Comparison of ENCODE assay signal across 8 mouse cellular contexts in genomic region chr1:34236254-34236723, GRCm38 (mm10).
DNase-seq lines count a peak whose midpoint lies in the region; ATAC-seq and TF ChIP-seq lines count a peak whose summit lies in the region.

No protein-coding gene starts in this region.

- peaks cover 12% of the 10 kb centered on the region; the same call in 1 of the 2 replicates for H3K36me3 ChIP-seq in ES-Bruce4 (ENCODE audit: control insufficient read depth, insufficient read depth, low read length, poor library complexity, severe bottlenecking)
- no peaks in the 10 kb centered on the region for H3K36me3 ChIP-seq in embryonic facial prominence, embryonic 13.5 days
- H3K36me3 ChIP-seq in heart, embryonic 12.5 days, result peaks cover 7% of the 10 kb centered on the region

- H3K27me3 ChIP-seq in ES-Bruce4 (ENCODE audit: control insufficient read depth, insufficient read depth, low read length, poor library complexity, severe bottlenecking), result no peaks in the 10 kb centered on the region
- H3K27me3 ChIP-seq in embryonic facial prominence, embryonic 13.5 days, result peaks cover 6% of the 10 kb centered on the region
- H3K27me3 ChIP-seq in heart, embryonic 12.5 days (replicated peaks), result no peaks in the 10 kb centered on the region

- DNase-seq in adrenal gland, postnatal 36 days, result peak; percentile 90 to 91
- DNase-seq in kidney, adult 9 months, result peak; percentile 53
- peak; percentile 85 for DNase-seq in lung, postnatal 10 days
- DNase-seq in ovary, postnatal 36 days (ENCODE audit: low spot score), result peak; percentile 76
- DNase-seq in urinary bladder, postnatal 4 days (ENCODE audit: low spot score in 2 of 2), result peak; percentile 64 to 80

- ATAC-seq in embryonic facial prominence, embryonic 13.5 days (ENCODE audit: insufficient number of reproducible peaks, insufficient read depth, low FRiP score, low TSS enrichment, low read depth), result peak; percentile 48; the same call in 1 of the 2 replicates
- ATAC-seq in heart, embryonic 12.5 days (ENCODE audit: insufficient number of reproducible peaks, low FRiP score), result peak; percentile 86

- H3K27ac ChIP-seq in ES-Bruce4 (ENCODE audit: insufficient read depth, low read length), result no peak overlapping the region
- H3K27ac ChIP-seq in embryonic facial prominence, embryonic 13.5 days, result no peak overlapping the region
- no peak overlapping the region; the same call in 1 of the 2 replicates for H3K27ac ChIP-seq in heart, embryonic 12.5 days (ENCODE audit: poor library complexity, severe bottlenecking)

- H3K9me3 ChIP-seq in ES-Bruce4 (replicated peaks; ENCODE audit: control insufficient read depth, insufficient read depth, low read length, poor library complexity, severe bottlenecking), result no peaks in the 10 kb centered on the region
- no peaks in the 10 kb centered on the region for H3K9me3 ChIP-seq in embryonic facial prominence, embryonic 13.5 days
- no peaks in the 10 kb centered on the region for H3K9me3 ChIP-seq in heart, embryonic 12.5 days (replicated peaks)

- no peaks in the 10 kb centered on the region for H3K4me1 ChIP-seq in ES-Bruce4 (ENCODE audit: control insufficient read depth, insufficient read depth, low read length)
- H3K4me1 ChIP-seq in embryonic facial prominence, embryonic 13.5 days, result peaks cover 17% of the 10 kb centered on the region
- H3K4me1 ChIP-seq in heart, embryonic 12.5 days (replicated peaks), result peaks cover 28% of the 10 kb centered on the region

- TF ChIP-seq EP300 in ES-Bruce4 (IDR thresholded peaks at IDR 0.05; ENCODE audit: insufficient read depth, low read depth, low read length), result no peak

- WGBS in embryonic facial prominence, embryonic 13.5 days, result under 1% methylated on average over 28 of the region's 28 CpGs
- WGBS in heart, embryonic 12.5 days, result under 1% methylated on average over 28 of the region's 28 CpGs

- H3K9ac ChIP-seq in ES-Bruce4 (ENCODE audit: low read depth, poor library complexity, severe bottlenecking), result no peak overlapping the region
- peak overlapping the region; percentile 75 for H3K9ac ChIP-seq in embryonic facial prominence, embryonic 13.5 days
- peak overlapping the region; percentile 80 for H3K9ac ChIP-seq in heart, embryonic 12.5 days

- H3K4me2 ChIP-seq in embryonic facial prominence, embryonic 13.5 days, result peak overlapping the region; percentile 96
- peak overlapping the region; percentile 79 for H3K4me2 ChIP-seq in heart, embryonic 12.5 days

- no peak for TF ChIP-seq CTCF in ES-Bruce4 (IDR thresholded peaks at IDR 0.05; ENCODE audit: low read depth, low read length)

- no peak for TF ChIP-seq POLR2A in ES-Bruce4 (IDR thresholded peaks at IDR 0.05; ENCODE audit: insufficient read depth, low read length)

- peak overlapping the region; percentile 5; the same call in 1 of the 2 replicates for H3K4me3 ChIP-seq in ES-Bruce4 (ENCODE audit: low read depth, low read length)
- peak overlapping the region; percentile 55 for H3K4me3 ChIP-seq in embryonic facial prominence, embryonic 13.5 days
- H3K4me3 ChIP-seq in heart, embryonic 12.5 days, result peak overlapping the region; percentile 62

Comparison
In these comparisons a context has a peak if more than half of its experiments do, and no peak if none do; other contexts are left out.
1. H3K4me3 ChIP-seq: peak in every context shown above with its lines; median percentile 62 in heart, embryonic 12.5 days; 55 in embryonic facial prominence, embryonic 13.5 days; 5 in ES-Bruce4.